Mouse (Mus musculus) adrenal gland, adult (tissue): ENCODE measurements at regions not wholly inside any gene's neighbourhood (a gene's known extent, or its start where the extent isn't known, plus 50 kb on each side); places are given as distances from the start of the nearest gene placed in this dataset.

Experiments used
- DNase-seq, 2 experiments: peaks; one replicate each; pipeline ENCODE4 v3.0.0; 2022 to 2023; ENCODE audit warnings: low spot score in 1 of 2; ENCODE audit not compliant: inconsistent age in 2 of 2

GRCm38 (mm10) chr14:102883344-102884122 lies 98.9 kb downstream of the Kctd12 start:
- peak; percentile 15 to 64 for DNase-seq

DNA sequence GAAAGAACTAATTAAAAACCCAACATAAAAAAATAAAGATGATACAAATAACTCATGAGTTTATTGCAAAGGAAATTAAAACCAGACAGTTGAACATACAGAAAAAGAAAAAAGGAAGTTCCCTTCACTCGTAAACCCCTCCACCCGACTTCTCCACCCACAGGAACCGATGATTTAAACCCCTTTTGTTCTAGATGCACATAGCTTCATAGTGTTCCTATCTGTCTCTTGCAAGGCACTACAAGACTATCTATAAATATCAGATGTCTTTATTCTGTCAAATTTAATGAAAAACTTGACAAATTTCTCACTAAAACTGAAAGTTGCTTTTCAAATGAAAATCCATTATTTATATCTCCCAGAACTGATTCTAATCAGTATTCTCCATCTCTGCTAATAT lies 100.2 kb downstream of the Kctd12 start:
- DNase-seq: peak in 1 of 2 experiments; percentile 17

DNA sequence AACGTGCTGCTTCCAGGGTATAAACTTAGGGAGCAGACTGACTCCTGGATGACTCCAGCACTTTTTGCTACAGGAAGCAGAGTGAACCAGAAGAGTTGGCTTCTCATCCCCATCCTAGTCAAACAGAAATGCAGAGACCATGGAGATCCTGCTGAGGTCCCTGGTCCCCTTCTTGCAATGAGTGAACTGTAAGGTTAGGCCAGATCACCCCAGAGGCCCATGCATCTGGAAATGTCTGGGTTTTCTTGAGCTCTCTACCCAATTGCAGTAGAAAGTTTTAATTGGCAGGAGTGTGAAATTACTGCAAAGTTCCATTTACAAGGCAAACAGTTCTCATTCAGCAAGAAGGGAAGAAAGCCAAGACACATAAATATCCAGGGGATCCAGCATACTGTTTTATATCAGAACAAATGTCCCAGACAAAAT lies 101.8 kb downstream of the Kctd12 start:
- DNase-seq: peak in 1 of 2 experiments; percentile 14

GRCm38 (mm10) chr14:102878572-102878971 lies 103.9 kb downstream of the Kctd12 start:
- DNase-seq: no peak

DNA sequence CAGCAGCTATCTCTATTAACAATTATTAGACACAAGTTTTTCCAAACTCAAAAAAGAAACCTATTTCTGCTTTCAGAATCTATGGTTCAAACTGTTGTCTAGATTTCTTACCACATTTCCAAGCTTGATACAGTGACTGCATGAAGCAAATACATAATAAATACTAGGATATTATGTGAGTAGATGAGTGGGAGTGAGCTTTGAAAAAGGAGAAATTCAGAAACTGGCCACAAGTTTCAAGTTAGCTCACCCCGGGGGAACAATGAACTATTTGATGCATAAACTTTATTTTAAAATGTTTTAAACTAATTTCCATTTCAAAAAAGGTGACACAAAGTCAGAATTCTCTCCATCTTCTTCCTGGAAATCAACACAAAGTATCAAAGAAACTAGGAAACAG lies 114.3 kb downstream of the Kctd12 start:
- DNase-seq: no peak

- DNase-seq: no peak
These were observed 114.7 kb downstream of the Kctd12 start for GRCm38 (mm10) chr14:102867697-102868096.

DNA sequence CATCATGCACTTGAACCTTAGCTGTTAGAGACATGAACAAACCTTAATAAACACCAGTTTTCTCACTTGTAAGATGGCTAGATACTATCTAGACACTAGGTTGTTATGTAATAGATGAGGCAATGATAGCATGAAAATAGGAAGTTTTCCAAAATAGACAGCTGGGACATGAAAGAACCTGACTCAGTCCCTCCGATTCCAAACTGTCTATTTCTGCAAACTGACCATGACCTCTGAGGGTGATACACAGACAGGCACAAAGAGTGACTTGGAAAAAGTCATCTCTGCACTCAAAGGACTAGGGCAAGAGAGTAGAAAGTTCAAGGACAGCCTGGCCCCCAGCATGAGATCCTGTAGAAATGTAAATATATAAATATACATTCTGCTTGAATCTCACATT lies 115.9 kb downstream of the Kctd12 start:
- peak; percentile 45 to 84 for DNase-seq

DNA sequence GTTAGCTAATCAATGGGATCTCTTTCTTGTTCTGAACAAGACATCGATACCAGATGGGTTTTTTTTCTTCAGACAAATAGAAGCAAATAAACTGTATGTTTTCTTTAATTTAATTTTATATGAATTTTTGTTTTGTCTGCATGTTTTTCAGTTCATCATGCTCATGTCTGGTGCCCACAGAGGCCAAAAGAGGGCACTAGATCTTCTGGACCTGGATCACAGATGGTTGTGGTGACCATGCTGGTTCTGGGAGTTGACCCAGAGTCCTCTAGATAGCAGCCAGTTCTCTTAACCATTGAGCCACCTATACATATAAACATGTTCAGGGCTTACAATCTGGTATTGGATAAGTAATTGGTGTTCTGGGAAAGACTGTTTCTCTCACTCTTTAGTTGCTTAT lies 120.7 kb downstream of the Kctd12 start:
- peak in 1 of 2 experiments; percentile 15 for DNase-seq

DNA sequence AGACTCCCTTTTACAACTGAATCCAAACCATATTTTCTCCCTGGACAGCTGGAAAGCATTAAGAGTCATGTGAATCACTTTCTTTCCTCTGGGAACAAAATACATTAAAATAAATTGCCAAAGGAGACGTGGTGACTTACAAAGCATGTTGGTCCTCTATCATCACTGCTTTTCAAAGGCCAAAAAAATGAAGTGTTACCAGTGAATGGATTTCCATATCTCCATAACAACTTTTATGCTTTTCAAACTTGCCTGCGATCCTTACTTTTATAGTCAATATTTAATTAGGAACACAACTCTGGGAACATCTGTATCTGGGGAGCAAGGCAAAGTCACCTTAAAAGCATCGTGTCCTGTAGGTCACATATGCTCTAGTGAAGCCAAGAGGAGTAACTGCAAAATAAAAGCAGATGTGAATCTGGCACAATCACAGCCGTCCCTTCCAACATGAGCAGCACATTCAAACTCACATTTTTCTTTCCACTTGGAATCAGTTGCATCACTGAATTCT lies 123.0 kb downstream of the Kctd12 start:
- peak in 1 of 2 experiments; percentile 16 for DNase-seq

GRCm38 (mm10) chr14:102855264-102855840 lies 127.1 kb downstream of the Kctd12 start:
- DNase-seq: peak in 1 of 2 experiments; percentile 14

DNA sequence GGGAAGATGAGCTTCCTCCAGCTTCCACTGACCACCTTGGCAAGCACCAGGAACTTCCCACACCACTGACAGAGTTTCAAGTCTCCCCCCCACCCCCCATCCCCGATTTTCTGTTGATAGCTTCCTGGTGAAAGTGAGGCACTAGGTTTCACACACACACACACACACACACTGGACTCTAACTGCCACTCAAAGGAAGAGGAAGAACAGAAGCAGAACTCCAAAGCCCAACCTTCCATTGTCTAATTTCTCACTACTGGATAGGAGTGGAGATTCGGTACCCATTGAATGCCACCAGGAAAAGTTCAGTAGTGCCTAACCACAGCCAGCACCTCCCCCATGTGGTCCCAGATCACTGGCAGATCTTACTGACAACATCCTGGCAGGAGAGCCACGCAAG lies 138.7 kb downstream of the Kctd12 start:
- DNase-seq: no peak

GRCm38 (mm10) chr14:102837602-102838001 lies 144.8 kb downstream of the Kctd12 start:
- no peak for DNase-seq

GRCm38 (mm10) chr14:102835118-102835769 lies 147.2 kb downstream of the Kctd12 start:
- DNase-seq: peak in 1 of 2 experiments; percentile 20

GRCm38 (mm10) chr14:102828442-102828841 lies 154.0 kb downstream of the Kctd12 start:
- no peak for DNase-seq

GRCm38 (mm10) chr14:102827756-102828384 lies 154.6 kb downstream of the Kctd12 start:
- peak in 1 of 2 experiments; percentile 31 for DNase-seq

DNA sequence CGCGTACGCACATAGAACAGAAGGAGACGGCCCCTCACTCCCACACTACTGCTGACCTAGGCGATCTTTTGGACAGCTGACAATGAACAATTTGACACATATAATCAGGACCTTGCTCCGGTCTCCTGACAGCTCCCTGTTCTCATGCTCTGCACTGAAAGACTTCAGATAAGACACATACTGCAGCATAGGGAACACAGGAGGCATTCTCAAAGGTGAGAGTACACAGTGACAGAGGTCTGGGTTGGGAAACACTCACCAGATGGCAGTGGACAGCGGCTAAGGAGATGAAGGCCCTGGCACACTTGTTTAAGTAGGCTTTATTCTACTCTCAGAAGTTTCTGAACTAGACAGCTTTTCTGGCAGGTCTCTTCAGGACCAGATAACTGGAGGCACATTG lies 156.9 kb downstream of the Kctd12 start:
- no peak for DNase-seq

DNA sequence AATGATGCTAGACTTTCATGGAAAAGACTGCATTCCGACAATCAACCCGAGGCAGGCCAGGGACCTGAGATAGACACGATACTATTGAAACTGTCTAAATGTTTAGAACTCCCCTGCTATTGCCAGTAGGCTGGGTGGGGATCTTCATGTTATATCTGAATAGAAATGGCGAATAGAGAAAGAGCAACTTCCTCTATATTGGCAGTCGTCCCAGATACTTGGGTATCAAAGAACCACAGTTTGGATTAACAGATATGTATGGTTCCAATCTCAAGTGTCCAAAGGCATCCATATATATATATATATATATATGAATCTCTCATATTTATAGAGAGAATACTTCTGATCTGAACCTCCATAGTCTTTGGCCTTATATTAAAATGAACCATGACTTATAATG lies 161.8 kb downstream of the Kctd12 start:
- no peak for DNase-seq

DNA sequence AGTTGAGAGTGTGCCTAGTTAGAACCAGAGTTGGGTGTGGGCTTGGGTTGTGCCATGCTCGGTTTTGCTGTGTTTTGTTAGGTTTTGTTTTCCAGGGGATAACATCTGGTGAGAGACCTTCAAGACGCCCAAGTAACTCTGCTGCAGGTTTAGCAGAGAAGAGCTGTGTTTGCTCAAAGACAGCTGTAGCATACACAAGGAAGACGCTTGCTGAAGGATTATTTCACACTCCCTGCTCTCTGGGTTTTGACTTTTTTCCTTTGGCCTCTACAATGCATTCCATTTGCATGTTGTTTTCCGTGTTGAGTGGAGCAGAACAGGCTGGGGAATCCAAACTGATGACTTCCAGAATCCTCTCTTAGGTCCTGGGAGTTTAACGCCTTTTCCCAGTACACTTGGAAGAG lies 170.8 kb downstream of the Kctd12 start:
- no peak for DNase-seq

- DNase-seq: no peak
These were observed 171.4 kb downstream of the Kctd12 start for GRCm38 (mm10) chr14:102811022-102811421.

DNA sequence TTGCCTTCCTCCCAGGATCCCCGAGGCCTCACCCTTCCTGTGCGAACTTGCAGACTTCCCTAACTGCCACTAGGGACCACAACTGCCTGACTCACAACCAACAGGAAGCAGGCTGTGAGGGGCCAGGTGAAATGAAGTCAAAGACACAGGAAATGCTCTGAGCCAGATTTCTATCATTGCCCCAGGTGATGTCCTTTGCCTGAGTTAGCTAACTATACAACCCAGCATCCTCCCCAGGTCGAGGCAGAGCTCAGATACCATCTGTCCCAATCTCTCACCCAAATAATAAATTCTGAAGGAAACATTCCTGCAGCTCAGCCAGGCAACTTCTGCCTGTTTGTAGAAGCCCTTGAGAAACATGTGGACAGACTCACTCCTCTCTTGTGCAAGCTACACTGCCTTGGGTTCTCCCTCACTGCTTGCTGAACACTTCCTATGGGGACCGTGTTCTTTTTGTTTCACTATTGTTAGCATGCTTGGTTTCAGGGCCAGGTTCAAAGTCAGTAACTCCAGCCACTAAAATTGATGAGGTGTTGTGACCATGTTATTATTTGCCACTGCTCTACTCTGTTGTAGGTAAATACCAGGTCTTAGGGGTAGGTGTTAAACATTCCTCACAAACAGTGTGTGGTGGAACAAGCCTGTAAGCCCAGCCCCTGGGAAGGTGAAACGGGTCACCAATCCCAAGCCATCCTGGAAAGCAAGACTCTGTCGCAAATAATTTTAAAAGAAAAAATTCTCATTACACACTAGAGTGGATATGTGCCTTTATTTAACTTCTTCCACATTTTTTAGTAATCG lies 172.1 kb downstream of the Kctd12 start:
- DNase-seq: peak; percentile 31 to 71
